Mouse (Mus musculus): ENCODE measurements at regions not wholly inside any gene's neighbourhood (a gene's known extent, or its start where the extent isn't known, plus 50 kb on each side); places are given as distances from the start of the nearest gene placed in this dataset.

DNA sequence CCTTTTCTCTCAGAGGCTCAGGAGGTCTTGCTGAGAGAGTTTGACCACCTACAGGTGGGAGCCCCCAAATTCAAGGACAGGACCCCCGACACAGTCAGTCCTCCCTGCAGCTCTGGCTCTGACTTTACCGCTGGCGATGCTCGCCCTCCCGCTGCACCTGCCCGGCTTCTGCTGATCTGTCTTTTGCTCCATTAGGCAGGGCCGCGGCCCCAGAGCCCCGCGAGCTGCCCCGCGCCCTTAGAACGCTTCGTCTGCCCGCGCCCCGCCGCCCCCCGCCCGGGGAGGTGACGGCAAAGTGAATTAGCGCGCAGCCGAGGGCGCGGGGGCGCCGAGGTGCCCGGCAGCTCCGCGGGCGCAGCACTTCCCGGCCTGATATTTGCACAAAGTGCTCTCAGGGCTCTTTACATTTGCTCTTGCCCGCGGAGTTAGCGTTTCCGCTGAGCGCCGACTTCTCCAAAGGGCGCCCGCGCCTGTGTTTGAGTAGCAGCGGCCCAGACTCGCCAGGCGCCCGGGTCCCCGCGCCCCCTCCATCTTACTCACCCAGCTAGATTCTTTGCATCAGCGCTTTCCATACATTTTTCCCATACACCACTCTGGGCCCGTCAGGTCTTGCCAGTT, 260.7 kb upstream of the 4930535I16Rik start:
- no peak for DNase-seq (ENCODE audit: low spot score in 2 of 2)

DNA sequence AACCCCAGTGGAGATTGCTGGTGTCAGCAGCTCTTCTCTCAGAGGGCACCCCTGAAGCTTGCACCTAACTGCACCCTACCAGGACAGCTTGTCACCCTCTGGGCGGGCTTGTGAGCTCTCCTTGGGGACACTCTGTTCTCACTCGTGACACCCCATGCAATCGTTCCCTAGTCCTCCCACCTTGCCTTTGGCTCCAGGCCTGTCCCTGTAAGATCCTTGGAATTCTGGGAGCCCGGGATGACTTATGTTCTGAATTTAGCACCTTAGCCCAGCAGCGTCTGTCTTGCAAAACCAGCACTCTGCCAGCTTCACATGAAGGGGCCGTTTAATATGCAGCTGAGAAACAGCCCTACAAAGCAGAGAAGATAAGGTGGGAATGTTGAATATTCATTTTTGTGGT, 257.7 kb upstream of the 4930535I16Rik start:
- no peak for DNase-seq (ENCODE audit: low spot score in 2 of 2)

DNA sequence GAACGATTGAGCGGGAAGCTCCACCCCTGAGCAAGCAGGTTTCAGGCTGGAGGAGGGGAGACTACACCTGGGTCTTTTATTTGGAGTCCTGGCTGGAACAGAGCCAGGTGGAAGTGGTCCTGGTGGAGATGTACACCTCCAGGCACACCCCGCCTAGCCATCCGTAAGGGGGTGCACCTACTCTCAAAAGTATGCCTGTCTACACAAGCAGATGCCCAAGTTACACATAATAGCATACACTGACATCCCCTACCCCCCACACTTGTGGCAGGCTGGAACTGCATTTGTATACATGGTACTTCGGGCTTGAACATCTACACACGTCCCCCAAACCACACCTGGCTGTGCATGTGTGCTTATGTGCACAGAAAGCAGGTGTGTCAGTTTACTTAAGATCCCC, 236.8 kb upstream of the 4930535I16Rik start:
- DNase-seq (ENCODE audit: low spot score in 2 of 2): no peak

DNA sequence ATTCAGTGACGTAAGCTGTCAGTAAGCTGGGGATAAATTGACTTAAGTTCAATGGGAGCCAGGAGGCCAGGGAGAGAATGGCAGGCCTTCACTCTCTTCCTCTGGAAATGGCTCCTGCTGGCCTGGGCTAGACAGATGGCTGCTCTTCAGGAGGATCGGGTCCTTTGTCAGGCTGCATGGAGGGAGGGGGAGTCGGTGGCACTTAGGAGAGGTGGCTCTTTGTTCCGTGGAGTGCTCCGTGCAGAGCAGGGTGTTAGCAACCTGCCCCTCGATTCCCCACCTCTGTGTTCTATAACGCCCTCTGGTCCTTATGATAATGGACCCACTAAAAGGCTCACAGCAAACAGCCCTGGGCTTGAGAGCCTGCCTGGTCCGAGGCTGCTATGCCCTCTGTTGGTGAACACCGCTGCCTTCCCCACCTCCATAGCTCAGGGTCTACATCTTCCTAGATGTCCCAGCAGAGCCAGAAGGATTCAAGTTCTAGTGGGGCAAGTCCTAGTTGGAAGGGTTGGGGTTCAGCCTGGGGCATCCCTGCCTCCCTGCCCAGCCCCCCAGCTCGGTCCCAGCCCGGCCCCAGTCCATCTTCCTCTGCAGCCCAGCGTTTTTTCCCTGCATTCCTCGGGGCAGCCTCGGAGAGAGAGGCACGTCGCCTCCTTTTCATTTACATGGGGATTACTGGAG, 232.1 kb upstream of the 4930535I16Rik start:
- DNase-seq (ENCODE audit: low spot score in 2 of 2): no peak

DNA sequence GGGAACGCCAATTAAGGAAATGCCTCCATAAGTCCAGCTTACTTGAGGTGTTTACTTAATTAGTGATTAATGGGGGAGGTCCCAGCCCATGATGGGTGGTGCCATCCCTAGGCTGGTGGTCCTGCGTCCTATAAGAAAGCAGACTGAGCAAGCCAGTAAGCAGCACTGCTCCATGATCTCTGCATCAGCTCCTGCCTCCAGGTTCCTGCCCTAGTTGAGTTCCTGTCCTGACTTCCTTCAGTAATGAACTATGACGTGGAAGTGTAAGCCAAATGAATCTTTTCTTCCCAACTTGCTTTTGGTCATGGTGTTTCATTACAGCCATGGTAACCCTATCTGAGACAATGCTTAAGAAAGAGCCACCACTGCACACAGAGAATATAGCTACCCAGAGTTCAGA, 231.2 kb upstream of the 4930535I16Rik start:
- DNase-seq (ENCODE audit: low spot score in 2 of 2): no peak

DNA sequence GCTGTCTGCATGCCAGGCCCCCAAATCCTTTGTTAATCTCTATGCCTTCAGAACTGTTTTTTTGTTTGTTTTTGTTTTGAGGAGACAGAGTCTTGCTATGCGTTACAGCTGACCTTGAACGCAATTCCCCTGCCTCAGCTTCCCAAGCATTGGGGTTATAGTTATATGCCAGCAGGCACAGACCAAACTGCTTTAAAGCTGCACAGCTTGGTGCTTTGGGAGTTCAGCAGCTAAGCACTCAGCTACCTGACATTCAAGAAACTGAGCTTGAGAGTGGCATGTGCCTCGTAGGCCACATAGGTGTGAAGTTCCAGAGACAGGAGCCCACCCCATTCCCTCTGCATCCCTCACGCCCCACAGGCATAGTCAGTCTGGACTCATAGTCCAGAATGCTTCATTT, 229.5 kb upstream of the 4930535I16Rik start:
- DNase-seq (ENCODE audit: low spot score in 2 of 2): no peak

DNA sequence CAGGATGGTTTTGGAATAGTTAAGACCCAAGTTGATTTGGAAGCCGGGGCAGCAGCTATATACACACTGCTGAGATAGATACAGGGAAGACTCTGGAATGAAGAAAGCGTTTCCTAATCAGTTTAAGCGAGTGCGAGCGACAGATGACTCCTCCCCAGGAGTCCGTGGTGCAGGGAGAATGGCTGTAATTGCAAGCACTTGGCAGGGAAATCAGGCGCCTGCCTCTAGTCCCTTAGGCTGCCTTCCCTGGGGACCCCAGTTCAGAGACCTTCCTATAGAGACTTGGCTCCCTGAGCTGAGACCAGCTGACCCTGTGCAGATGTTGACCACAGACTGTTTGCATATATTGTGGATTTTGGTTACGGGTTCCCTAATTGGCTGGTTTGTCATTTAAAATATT, 228.3 kb upstream of the 4930535I16Rik start:
- DNase-seq (ENCODE audit: low spot score in 2 of 2): no peak

DNA sequence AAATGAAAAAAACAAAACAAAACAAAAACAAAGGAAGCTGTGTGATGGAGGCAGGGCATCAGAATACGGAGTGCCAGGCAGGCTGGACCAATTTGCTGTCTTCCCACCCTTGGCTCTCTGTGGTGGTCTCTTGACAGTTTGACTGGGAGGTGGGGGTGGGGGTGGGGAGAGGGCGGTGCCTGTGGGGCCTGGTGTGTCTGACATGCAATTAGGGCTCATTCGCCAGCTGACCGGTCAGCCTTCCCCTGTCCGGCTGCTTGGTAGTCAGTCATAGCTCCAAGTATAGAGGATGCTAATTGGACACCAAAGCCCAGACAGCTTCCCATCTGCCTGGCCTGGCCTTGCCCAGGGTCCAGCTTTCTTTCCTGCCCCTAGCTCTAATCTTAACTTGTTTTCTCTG, 225.8 kb upstream of the 4930535I16Rik start:
- no peak for DNase-seq (ENCODE audit: low spot score in 2 of 2)

DNA sequence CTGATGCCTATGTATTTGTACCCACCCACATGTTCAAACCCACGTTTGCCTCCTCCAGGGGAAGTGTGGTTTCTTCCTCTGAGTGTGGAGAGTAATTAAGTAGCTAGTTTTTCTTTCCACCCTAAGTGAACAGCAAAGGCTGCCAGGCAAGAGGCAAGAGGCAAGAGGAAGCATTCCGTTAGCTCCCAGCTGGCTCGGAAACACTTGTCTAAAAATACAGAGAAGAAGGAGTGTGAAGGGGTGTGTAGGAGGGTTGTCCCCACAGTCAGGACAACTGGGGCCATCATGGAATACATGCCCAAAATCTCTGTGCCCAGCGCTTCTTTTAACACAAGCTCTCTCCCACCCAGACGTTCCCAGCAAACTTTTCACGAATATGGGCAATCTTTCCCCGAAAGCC, 225.4 kb upstream of the 4930535I16Rik start:
- no peak for DNase-seq (ENCODE audit: low spot score in 2 of 2)

DNA sequence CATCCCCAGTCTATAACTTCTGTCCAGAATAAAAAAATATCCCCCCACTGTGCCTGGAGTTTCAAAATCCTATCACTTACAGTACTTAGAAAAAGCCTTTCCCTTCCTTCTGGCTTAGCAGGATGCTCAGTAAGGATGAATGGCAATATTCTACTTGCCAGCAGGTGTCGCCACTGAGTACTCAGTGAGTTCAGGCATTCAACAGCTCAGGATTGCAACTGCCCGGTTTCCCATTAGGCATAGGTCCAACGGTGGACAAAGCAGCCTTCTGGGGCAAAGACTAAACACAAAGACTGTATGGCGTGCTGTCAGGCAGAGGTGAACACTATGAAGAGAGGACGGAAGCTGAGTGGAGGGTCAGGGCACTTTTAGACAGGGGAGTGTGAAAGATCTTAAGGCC, 224.3 kb upstream of the 4930535I16Rik start:
- DNase-seq (ENCODE audit: low spot score in 2 of 2): peak; percentile 18 to 53

DNA sequence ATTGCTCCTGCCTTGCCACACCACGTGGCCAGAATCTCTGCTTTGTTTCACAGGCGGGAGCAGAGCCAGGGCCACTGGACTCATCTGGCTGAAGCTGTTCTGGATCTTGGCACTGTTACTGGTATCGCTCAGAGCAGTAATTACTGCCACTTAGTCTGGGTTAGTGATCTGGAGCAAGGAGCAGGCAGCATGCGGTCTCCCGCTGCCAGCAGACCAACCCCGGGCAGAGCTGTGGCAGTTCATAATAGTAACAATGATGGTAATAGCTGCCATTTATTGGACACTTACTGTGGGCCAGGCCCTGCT, 217.3 kb upstream of the 4930535I16Rik start:
- peak; percentile 58 for DNase-seq (ENCODE audit: low spot score in 2 of 2)

DNA sequence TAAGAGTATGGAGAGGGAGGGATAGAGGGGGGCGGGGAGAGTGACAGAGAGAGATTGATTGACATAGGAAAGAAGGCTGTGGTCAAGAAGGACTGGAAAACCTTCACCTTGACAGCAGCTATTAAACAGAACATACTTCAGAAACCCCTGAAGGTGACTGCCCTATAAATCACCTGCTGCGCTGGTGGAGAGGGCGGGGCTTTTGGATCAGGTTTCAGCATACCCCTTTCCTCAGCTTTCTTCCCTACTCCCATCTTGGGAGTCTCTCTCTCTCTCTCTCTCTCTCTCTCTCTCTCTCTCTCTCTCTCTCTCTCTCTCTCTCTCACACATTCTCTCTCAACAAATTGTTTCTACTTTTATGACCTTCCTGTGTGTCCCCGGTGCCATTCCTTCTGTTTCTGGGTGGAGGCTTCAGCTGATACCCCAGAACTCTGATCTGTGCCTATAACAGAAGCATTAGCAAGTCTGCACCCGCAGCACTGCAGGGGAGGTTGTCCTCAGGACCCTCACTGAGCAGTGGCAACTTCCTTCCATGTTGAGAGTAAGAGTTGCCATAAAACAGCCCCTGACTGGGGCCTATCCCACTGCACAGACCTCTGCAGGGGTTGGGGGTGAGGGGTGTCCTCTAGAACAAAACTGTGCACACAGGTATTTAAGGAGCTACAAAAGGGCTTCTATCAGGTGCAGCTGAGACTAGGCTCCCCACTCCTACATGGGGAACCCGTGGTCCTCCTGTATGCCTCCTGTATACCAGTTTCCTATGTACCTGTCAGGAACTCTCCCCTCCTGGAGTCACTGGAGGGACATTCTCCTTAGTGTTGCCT, 216.7 kb upstream of the 4930535I16Rik start:
- no peak for DNase-seq (ENCODE audit: low spot score in 2 of 2)

DNA sequence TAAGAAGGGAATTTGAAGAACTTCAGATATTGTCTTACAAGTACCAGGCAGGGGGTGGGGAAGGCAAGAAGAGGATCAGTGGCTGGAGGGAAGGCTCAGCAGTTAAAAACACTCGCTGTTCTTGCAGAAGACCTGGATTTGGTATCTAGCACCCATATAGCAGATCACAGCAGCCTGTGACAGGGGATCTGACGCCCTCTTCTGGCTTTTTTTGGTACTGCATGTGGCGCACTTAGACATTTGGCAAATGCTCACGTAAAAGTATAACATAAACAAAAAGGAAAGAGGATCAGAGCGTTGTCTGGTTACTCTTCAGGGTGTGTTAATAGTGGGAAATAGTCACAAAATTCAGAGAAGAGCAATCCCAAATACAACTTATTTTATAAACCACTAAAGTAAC, 213.1 kb upstream of the 4930535I16Rik start:
- no peak for DNase-seq (ENCODE audit: low spot score in 2 of 2)

DNA sequence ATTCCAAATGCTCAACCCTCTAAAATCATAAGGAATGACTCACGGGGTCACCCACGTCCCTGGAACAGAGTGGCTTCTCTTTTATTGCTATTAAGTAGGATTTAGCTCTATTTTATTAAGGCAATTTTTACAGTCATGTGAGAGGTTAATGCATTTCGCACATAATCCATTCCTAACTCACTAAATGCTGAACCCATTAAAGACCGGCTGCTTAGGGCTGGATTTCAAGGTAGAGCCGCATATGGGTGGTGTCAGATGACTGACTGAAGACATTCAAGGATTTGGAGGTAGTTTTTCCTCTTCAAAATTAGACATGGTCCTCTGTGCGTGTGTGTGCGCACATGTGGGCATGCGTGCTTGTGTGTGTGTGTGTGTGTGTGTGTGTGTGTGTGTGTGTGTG, 208.4 kb upstream of the 4930535I16Rik start:
- no peak for DNase-seq (ENCODE audit: low spot score in 2 of 2)

DNA sequence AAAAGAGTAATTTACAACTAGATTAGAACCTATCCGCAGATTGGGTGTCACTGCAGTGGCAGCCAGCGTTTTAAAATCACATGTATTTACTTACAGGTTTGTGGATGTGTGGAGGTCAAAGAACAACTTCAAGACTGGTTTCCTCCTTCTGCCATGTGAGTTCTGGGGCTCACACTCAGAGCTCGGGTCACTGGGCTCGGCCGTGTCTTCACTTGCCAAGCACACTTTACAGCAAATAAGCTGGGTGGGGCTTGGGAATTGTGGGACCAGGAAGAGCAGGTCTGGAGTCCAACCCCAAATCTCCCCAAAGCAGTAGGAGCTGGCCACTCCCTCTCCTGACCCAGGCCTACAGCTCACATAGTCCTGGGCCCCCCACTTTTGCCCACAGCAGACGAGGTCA, 202.5 kb upstream of the 4930535I16Rik start:
- no peak for DNase-seq (ENCODE audit: low spot score in 2 of 2)

DNA sequence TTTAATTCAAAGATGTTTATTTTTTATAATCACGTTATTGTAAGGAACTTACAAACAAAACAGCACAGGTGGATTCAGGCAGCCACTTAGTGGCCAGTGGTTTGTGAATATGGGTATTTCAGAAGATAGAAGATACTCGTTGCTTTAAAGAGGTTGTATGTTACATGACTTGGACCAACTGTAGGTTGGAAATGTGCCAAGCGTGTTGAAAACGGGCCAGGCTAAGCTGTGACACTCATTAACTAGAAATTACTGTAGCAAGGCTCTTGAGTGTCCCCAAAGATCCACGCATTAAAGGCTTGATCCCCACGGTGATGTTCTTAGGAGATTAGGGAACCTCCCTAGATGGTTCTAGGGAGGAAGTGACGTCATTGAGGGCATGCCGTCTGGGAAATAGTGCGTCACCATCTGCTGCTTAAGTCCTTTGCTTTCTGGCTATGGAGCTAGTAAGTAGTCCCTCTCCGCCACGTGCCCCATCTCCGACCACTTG, 196.1 kb upstream of the 4930535I16Rik start:
- DNase-seq (ENCODE audit: low spot score in 2 of 2): no peak

DNA sequence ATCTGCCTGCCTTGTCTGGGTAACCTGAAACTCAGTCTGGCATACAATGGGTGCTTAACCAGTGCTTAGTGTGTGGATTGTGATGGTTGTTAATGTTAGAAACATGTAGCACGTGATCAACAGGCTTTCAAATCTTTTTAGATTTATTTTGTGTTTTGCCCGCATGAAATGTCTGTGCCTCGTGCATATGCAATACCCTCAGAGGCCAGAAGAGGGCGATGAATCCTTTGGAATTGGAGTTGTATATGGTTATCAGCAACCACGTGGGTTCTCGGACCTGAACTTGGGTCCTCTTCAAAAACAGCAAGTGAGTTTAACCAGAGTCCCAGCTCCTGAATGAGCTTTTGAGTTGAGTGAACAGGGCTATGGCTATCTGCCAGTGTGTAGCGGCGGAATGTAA, 192.9 kb upstream of the 4930535I16Rik start:
- no peak for DNase-seq (ENCODE audit: low spot score in 2 of 2)

DNA sequence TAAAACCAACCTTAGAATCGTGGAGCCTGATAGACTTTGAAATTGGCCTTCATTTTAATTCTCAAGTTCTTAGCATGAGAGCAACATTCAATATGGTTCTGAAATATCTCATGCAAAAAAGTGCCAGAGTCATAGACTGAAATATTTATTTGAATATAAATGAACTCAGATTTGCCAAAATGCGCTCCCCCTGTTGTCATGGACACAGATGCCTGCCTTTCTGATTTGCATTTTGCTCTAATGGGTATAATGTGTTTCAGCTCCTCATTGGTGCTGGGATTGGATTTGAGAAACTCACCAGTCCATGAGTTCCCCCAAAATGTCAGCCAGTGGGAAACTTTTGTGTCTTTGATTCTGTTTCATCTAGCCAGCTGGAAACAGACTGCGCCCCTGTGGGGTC, 191.5 kb upstream of the 4930535I16Rik start:
- DNase-seq (ENCODE audit: low spot score in 2 of 2): no peak

DNA sequence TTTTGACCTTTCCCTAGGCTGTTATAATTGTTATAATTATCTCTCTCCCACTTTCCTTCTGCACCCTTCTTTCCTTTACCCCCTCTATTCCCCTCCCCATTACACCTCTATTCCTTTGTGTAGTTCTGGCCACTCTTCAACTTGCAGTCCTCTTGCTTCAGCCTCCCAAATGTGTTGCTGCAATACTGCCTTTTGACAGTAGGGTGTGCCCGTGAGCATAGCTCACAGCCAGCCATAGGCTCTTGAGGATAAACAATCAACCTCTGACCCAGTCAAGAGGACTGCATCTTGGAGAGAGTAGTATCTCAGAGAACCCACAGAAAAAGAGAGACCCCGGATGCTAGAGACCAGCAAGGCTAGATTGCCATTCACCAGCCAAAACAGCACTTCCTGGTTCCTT, 184.9 kb upstream of the 4930535I16Rik start:
- no peak for DNase-seq (ENCODE audit: low spot score in 2 of 2)

DNA sequence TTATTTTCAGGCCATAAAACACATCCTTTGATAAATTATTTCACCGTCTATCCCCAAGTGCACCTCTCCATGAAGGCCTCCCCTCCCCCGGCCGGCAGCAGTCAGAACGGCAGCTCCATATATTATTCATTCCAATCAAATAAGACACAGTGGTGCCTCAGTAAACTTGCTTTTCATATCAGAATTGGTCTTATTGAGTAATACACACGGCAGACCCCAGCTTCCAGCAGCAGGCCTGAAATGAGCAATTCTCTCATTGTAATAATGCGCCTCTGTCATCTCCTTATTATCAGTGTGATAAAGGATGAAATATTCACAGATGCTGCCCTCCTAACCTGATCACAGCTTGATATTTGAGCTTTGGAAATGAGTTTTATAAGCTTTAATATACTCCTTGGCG, 169.0 kb upstream of the 4930535I16Rik start:
- DNase-seq (ENCODE audit: low spot score in 2 of 2): no peak

DNA sequence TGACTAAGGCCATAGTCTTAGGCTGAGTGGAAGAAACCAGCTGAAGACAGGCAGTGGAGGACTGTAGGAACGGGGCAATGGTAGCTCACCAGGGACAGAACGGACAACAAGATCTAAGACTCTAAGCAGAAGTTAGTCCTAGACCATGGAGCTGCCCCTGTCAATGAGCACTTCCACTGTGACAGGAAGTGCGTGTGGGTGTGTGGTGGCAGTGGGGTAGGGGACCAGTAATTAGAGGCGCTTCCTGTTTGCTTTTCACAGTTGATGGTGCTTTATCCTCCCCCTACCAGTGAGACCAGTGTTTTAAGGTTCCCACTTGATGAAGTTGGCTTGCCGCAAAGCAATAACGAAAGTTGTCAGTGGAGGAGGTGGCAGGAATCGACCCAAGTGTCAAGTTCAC, 168.4 kb upstream of the 4930535I16Rik start:
- DNase-seq (ENCODE audit: low spot score in 2 of 2): no peak

DNA sequence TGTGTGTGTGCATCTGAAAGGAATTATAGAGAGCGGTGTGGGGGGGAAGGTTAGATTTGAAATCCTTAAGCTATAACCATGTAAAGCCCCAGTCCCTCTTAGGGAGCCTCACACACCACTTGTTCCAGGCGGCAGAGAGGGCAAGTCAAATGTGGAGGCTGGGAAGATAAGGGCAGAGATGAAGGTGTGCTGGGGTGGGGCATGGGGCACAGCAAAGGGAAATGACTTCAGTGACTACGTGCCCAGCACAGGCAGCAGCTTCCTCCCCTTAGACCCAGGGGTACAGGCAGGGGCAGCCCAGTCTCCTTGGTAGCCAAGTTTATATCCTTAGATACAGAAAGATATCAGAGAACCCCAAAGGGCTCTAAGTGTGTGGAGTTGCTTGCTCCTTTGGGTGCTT, 161.8 kb upstream of the 4930535I16Rik start:
- DNase-seq (ENCODE audit: low spot score in 2 of 2): no peak

DNA sequence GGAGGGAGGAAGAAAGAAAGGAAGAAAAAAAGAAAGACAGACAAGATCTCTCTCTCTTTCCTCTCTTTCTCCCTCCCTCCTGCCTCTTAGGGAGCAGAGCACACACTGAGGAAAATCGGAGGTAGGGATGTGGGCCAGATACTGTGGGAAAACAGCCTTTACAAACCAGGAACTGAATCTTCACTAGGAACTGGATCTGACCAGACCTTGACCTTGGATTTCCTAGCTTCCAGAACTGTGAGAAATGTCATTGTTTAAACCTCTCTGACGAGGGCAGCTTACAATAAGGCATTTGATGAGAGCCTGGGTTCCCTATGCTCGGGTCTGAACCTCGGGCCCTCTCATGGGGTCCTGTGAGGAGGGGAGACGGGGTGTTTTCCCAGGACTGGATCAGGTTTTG, 157.7 kb upstream of the 4930535I16Rik start:
- no peak for DNase-seq (ENCODE audit: low spot score in 2 of 2)
